Mouse (Mus musculus) lung, adult 2 months (tissue): Measurements from ENCODE around the gene Ass1.

Experiments used
- CTCF ChIP-seq: fragments of 200-500 bp; IDR thresholded peaks from 2 replicates; pipeline ENCODE4 v1.5.1; 2011; ENCODE audit warnings: mild to moderate bottlenecking, low read length, control low read depth; ENCODE audit not compliant: insufficient read depth
- POLR2A ChIP-seq: fragments of 200-500 bp; IDR thresholded peaks from 2 replicates; pipeline ENCODE4 v1.6.1; 2011; ENCODE audit warnings: low read depth, mild to moderate bottlenecking, control low read depth, low read length, borderline replicate concordance; ENCODE audit errors: extremely low read depth

DNA sequence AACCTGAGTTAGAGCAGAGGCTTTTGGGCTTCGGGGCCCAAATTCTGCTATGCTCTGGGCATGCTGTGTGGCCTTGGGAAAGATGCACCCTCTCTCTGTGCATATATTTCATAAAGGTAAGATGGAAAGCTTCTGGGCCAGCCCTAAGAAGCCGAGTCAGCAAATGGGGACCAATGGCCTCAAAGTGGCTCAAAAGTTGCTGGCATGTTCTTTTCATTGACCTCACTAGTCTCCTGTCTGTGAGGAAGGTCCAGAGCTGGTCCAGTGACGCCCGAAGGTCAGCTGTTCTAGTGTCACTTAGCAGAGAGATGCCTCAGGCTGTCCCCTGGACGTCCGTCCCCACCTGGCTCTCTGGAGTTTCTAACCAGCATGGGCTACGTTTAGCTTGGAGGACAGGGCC lies 1.1 kb upstream of the Ass1 start:
- TF ChIP-seq CTCF (no peak), POLR2A (no peak)
